Comparison of ENCODE assay signal across 8 mouse cellular contexts in the genomic region with DNA sequence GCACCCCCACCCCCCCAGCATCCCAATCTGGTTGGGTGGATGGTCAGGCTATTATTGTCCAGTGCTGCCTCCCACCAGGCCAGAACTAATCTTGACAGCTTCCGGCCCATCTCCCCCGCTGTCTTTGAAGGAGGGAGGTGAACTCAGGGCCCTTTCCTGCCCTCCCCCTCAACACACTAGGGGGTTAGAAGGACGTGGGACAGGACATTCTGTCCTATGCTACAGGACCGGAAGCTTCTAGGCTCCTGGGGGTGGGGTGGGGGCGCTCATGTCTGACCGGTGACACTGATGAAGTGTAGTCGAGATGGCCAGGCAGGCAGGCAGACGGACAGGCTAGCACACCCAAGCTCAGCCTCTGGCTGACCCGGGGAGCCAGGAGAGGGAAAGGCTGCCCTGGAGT. TPM values are rescaled to one million over a fixed set of nuclear protein-coding genes. Genes with fewer than 3 reads are reported as not detected.
DNase-seq lines count a peak whose midpoint lies in the region; ATAC-seq lines count a peak whose summit lies in the region.

No protein-coding gene starts in this region.

- H3K4me2 ChIP-seq in hindbrain, embryonic 11.5 days (replicated peaks; ENCODE audit: low read depth, low read length), result no peak overlapping the region
- H3K4me2 ChIP-seq in hindbrain, embryonic 16.5 days (ENCODE audit: low read length), result no peak overlapping the region
- no peak overlapping the region for H3K4me2 ChIP-seq in heart, embryonic 13.5 days
- no peak overlapping the region for H3K4me2 ChIP-seq in midbrain, embryonic 16.5 days (ENCODE audit: low read length)

- H3K9me3 ChIP-seq in hindbrain, embryonic 11.5 days (ENCODE audit: control insufficient read depth, low read length), result no peaks in the 10 kb centered on the region
- H3K9me3 ChIP-seq in hindbrain, embryonic 16.5 days (ENCODE audit: control insufficient read depth, low read length), result no peaks in the 10 kb centered on the region
- no peaks in the 10 kb centered on the region for H3K9me3 ChIP-seq in heart, embryonic 13.5 days
- H3K9me3 ChIP-seq in midbrain, embryonic 16.5 days (replicated peaks; ENCODE audit: control insufficient read depth, low read length, poor library complexity, severe bottlenecking), result no peaks in the 10 kb centered on the region

- H3K4me1 ChIP-seq in hindbrain, embryonic 11.5 days (replicated peaks; ENCODE audit: control insufficient read depth, insufficient read depth, low read length), result peaks cover 12% of the 10 kb centered on the region
- peaks cover 6% of the 10 kb centered on the region for H3K4me1 ChIP-seq in hindbrain, embryonic 16.5 days (ENCODE audit: control insufficient read depth, insufficient read depth, low read depth, low read length)
- peaks cover 50% of the 10 kb centered on the region for H3K4me1 ChIP-seq in heart, embryonic 13.5 days
- H3K4me1 ChIP-seq in midbrain, embryonic 16.5 days (ENCODE audit: control insufficient read depth, insufficient read depth, low read length), result peaks cover 8% of the 10 kb centered on the region

- no peaks in the 10 kb centered on the region for H3K36me3 ChIP-seq in hindbrain, embryonic 11.5 days (ENCODE audit: control insufficient read depth, insufficient read depth, low read length)
- no peaks in the 10 kb centered on the region for H3K36me3 ChIP-seq in hindbrain, embryonic 16.5 days (ENCODE audit: control insufficient read depth, insufficient read depth, low read length)
- no peaks in the 10 kb centered on the region for H3K36me3 ChIP-seq in heart, embryonic 13.5 days
- no peaks in the 10 kb centered on the region for H3K36me3 ChIP-seq in midbrain, embryonic 16.5 days (ENCODE audit: control insufficient read depth, insufficient read depth, low read length)

- H3K9ac ChIP-seq in hindbrain, embryonic 11.5 days (ENCODE audit: low read depth, low read length), result no peak overlapping the region
- H3K9ac ChIP-seq in hindbrain, embryonic 16.5 days (ENCODE audit: low read depth, low read length), result no peak overlapping the region
- no peak overlapping the region for H3K9ac ChIP-seq in heart, embryonic 13.5 days
- no peak overlapping the region for H3K9ac ChIP-seq in midbrain, embryonic 16.5 days (ENCODE audit: low read depth, low read length)

- no peaks in the 10 kb centered on the region for H3K27me3 ChIP-seq in hindbrain, embryonic 11.5 days (ENCODE audit: control insufficient read depth, insufficient read depth, low read length)
- no peaks in the 10 kb centered on the region for H3K27me3 ChIP-seq in hindbrain, embryonic 16.5 days (replicated peaks; ENCODE audit: control insufficient read depth, insufficient read depth, low read length)
- 0 out of 2 replicates have a peak, but pooled peaks cover 2% of the 10 kb centered on the region for H3K27me3 ChIP-seq in heart, embryonic 13.5 days (replicated peaks)
- no peaks in the 10 kb centered on the region for H3K27me3 ChIP-seq in midbrain, embryonic 16.5 days (ENCODE audit: control insufficient read depth, insufficient read depth, low read depth, low read length)

- DNase-seq in hindbrain, embryonic 11.5 days (ENCODE audit: low spot score), result peak; percentile 35
- DNase-seq in kidney, postnatal 4 days, result peak; percentile 69 to 82
- no peak for DNase-seq in B cell, adult 2 months
- DNase-seq in urinary bladder, adult 2 months (ENCODE audit: low spot score), result no peak
- DNase-seq in thymus, postnatal 0 days (ENCODE audit: low spot score), result no peak

- ATAC-seq in hindbrain, embryonic 11.5 days (ENCODE audit: low FRiP score), result no peak
- ATAC-seq in hindbrain, embryonic 16.5 days, result no peak
- ATAC-seq in heart, embryonic 13.5 days (ENCODE audit: extremely low read depth, insufficient number of reproducible peaks, low FRiP score, low TSS enrichment), result no peak
- no peak for ATAC-seq in midbrain, embryonic 16.5 days

- 11% methylated on average over 9 of the region's 9 CpGs for WGBS in hindbrain, embryonic 11.5 days
- WGBS in hindbrain, embryonic 16.5 days, result 24% methylated on average over 9 of the region's 9 CpGs
- WGBS in heart, embryonic 13.5 days, result 13% methylated on average over 9 of the region's 9 CpGs
- 31% methylated on average over 9 of the region's 9 CpGs for WGBS in midbrain, embryonic 16.5 days

- H3K27ac ChIP-seq in hindbrain, embryonic 11.5 days (ENCODE audit: low read depth, low read length), result no peak overlapping the region
- no peak overlapping the region for H3K27ac ChIP-seq in hindbrain, embryonic 16.5 days (ENCODE audit: low read depth, low read length)
- H3K27ac ChIP-seq in heart, embryonic 13.5 days (replicated peaks), result peak overlapping the region; percentile 54; the same call in 1 of the 2 replicates
- peak overlapping the region; percentile 40; the same call in 1 of the 2 replicates for H3K27ac ChIP-seq in midbrain, embryonic 16.5 days (ENCODE audit: low read length)

- no peak overlapping the region for H3K4me3 ChIP-seq in hindbrain, embryonic 11.5 days (ENCODE audit: low read depth, low read length)
- no peak overlapping the region for H3K4me3 ChIP-seq in hindbrain, embryonic 16.5 days (ENCODE audit: low read length)
- no peak overlapping the region for H3K4me3 ChIP-seq in heart, embryonic 13.5 days
- no peak overlapping the region for H3K4me3 ChIP-seq in midbrain, embryonic 16.5 days (ENCODE audit: low read depth, low read length)

RNA-seq across cellular contexts. Expression of a gene that starts 55.4 kb away (rescaled TPM):
- 64.5 and 68.6 TPM in 2 replicates for polyA plus RNA-seq in hindbrain, embryonic 11.5 days (2014; fragmentation: Nextera tagmentation; extraction: Ambion mirVana)
- 72.2 and 80.1 TPM in 2 replicates for polyA plus RNA-seq in hindbrain, embryonic 16.5 days (2015; fragmentation: Nextera tagmentation; extraction: Ambion mirVana)
- polyA plus RNA-seq in heart, embryonic 13.5 days (2015; fragmentation: Nextera tagmentation; extraction: Ambion mirVana), result 24.0 and 26.1 TPM in 2 replicates
- polyA plus RNA-seq in midbrain, embryonic 16.5 days (2015; fragmentation: Nextera tagmentation; extraction: Ambion mirVana), result 73.2 and 75.0 TPM in 2 replicates
- 19.8 and 27.1 TPM in 2 replicates for polyA plus RNA-seq in urinary bladder, adult 2 months (2012; rRNA removed)
- polyA plus RNA-seq in thymus, postnatal 0 days (2015; fragmentation: Nextera tagmentation; extraction: Ambion mirVana), result 37.0 and 38.7 TPM in 2 replicates

Comparison
In these comparisons a context has a peak if more than half of its experiments do, and no peak if none do; other contexts are left out.
1. DNase-seq: peak in hindbrain, embryonic 11.5 days (single experiment) and kidney, postnatal 4 days (2 of 2); none in B cell, adult 2 months (0 of 2), urinary bladder, adult 2 months (single experiment) and thymus, postnatal 0 days (single experiment).
2. H3K27ac ChIP-seq: peak in heart, embryonic 13.5 days (single experiment) and midbrain, embryonic 16.5 days (single experiment); none in hindbrain, embryonic 11.5 days (single experiment) and hindbrain, embryonic 16.5 days (single experiment).